Mouse (Mus musculus) liver, embryonic 16.5 days (tissue): ENCODE results near the gene Mecom. TPM values are rescaled to one million over a fixed set of nuclear protein-coding genes. Genes with fewer than 3 reads are reported as not detected.

Experiments used
- ATAC-seq: fragments of 200-750 bp; cut with Nextera tagmentation; 2 replicates; pipeline ENCODE4 v1.8.0; 2017; ENCODE audit warnings: low read depth, mild to moderate bottlenecking, moderate number of reproducible peaks, moderate library complexity
- H3K27ac ChIP-seq: fragments of 300-500 bp; sonication (generic); 2 replicates; pipeline ENCODE4 v1.5.1; 2014; ENCODE audit warnings: mild to moderate bottlenecking, low read length
- H3K27me3 ChIP-seq: fragments of 300-500 bp; sonication (generic); 2 replicates; pipeline ENCODE4 v1.6.1; 2014; ENCODE audit warnings: low read depth, low read length, mixed read lengths; ENCODE audit not compliant: control insufficient read depth, insufficient read depth
- H3K36me3 ChIP-seq: fragments of 300-500 bp; sonication (generic); 2 replicates; pipeline ENCODE4 v1.6.1; 2014; ENCODE audit warnings: mild to moderate bottlenecking; ENCODE audit not compliant: control insufficient read depth, insufficient read depth
- H3K4me1 ChIP-seq: fragments of 300-500 bp; sonication (generic); 2 replicates; pipeline ENCODE4 v1.6.1; 2014; ENCODE audit warnings: low read depth, low read length, mixed read lengths; ENCODE audit not compliant: control insufficient read depth
- H3K4me2 ChIP-seq: fragments of 300-500 bp; sonication (generic); 2 replicates; pipeline ENCODE4 v1.6.1; 2014; ENCODE audit warnings: low read depth, low read length, mixed read lengths
- H3K4me3 ChIP-seq: fragments of 300-500 bp; sonication (generic); 2 replicates; pipeline ENCODE4 v1.5.1; 2014; ENCODE audit warnings: low read depth, mild to moderate bottlenecking, low read length
- H3K9ac ChIP-seq: fragments of 300-500 bp; sonication (generic); 2 replicates; pipeline ENCODE4 v1.6.1; 2014; ENCODE audit warnings: low read depth, low read length
- H3K9me3 ChIP-seq: fragments of 300-500 bp; sonication (generic); replicated peaks from 2 replicates; pipeline ENCODE4 v1.6.1; 2016; ENCODE audit warnings: low read length; ENCODE audit not compliant: control insufficient read depth
- WGBS: fragments of 180-500 bp; shearing (Covaris S2); extraction: QIAGEN DNeasy Blood & Tissue Kit; methylation state at CpG from one replicate; pipeline ENCODE4 v1.1.7; 2014; ENCODE audit not compliant: insufficient replicate concordance; 5-methylcytosine and 5-hydroxymethylcytosine counted together
- polyA plus RNA-seq: library from polyadenylated mRNA; unstranded; fragments of >200 nt; fragmentation: Nextera tagmentation; extraction: Ambion mirVana; gene quantifications from 2 replicates; pipeline ENCODE4 v1.2.1, GENCODE M21; 2015

Mecom gene
- polyA plus RNA-seq, 1 experiment from 2014 or later: 1.0 TPM

DNA sequence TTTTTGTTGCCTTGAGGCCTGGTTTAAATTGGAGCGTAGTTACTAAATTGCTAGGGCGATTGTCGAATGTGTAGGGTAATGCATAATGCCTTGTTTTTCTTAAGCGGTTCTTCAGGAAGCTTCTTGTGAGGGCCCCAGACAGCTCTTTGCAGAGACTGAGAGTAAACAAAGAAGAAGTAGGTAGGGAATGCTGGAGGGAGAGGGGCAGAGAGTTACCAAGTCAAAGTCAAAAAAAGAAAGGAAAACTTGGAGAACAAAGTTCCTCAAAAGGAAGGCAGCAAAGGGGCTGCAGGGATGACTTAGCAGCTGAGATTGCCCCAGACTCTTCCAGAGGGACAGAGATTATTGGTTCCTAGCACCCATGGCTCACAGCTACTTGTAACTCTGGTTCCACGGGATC lies 126.9 kb downstream of the Mecom start:
- no peak for ATAC-seq
- 71% methylated on average over 5 of the region's 5 CpGs for WGBS
- Histone ChIP-seq H3K4me1 (no peaks in the 10 kb centered on the region), H3K36me3 (no peaks in the 10 kb centered on the region), H3K27me3 (no peaks in the 10 kb centered on the region), H3K9ac (no peak overlapping the region), H3K9me3 (no peaks in the 10 kb centered on the region), H3K4me2 (no peak overlapping the region), H3K4me3 (no peak overlapping the region), H3K27ac (no peak overlapping the region)

DNA sequence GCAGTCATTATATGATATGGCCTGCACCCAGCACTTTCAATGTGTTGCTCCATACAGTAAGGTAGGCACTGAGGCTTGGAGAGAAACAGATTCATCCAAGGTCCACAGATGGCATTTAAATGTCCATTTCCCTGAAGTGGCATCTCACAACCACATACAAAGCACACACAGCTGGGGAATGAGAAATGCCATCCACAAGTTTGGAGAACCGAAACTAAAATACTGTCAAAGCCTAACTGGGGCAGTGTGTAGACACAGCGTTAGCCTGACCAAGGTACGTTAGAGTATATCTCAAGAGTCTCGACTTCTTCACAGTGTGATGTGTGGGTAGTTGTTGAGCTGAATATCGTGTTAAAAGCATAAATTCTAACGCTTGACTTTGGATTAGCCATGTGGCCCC lies 133.6 kb downstream of the Mecom start:
- no peak for ATAC-seq
- no peaks in the 10 kb centered on the region for H3K4me1 ChIP-seq
- H3K4me2 ChIP-seq: no peak overlapping the region
- H3K36me3 ChIP-seq: no peaks in the 10 kb centered on the region
- no peak overlapping the region for H3K4me3 ChIP-seq
- no peaks in the 10 kb centered on the region for H3K9me3 ChIP-seq
- H3K9ac ChIP-seq: no peak overlapping the region
- WGBS: 59% methylated on average over 6 of the region's 6 CpGs
- no peaks in the 10 kb centered on the region for H3K27me3 ChIP-seq
- H3K27ac ChIP-seq: no peak overlapping the region

DNA sequence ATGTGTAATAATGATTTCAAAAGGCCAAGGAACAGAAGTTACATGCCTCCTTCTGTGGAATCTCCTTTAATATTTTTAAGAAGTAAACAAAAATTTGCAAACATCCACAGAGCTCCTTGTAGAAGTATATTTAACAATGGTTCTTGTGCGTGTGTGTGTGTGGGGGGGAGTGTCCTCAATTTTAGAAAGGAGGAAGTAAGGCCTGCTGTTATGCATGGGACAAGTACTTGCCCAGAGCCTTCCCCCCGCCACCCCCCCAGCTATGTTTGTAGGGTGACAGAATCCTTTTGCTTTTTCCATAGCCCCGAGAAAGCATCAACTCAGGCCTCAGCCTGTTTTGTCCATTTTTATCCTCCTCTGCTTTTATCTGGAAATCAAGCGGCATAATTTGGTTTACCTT lies 137.0 kb downstream of the Mecom start:
- Histone ChIP-seq H3K4me1 (no peaks in the 10 kb centered on the region), H3K36me3 (no peaks in the 10 kb centered on the region), H3K4me2 (no peak overlapping the region), H3K9me3 (no peaks in the 10 kb centered on the region), H3K9ac (no peak overlapping the region), H3K27ac (no peak overlapping the region), H3K27me3 (no peaks in the 10 kb centered on the region), H3K4me3 (no peak overlapping the region)
- ATAC-seq: no peak
- 35% methylated on average over 4 of the region's 4 CpGs for WGBS

DNA sequence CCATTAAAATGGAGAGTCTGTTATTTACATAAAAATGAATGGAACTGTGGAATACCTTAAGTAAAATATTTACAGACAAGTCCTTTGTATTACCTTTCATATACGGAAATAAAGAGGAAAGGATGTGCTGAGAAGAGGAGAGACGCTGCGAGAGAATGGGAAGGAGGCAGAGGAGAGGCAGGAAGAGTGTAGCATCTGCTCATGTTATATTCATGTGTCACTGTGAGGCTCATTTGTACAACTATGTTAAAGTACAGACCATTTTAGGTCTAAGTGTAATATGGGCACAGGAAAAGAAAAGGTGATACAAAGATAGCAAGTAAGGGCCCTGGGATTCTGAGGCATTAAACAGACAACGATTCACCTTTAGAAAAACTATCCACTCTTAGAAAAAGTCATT lies 143.0 kb downstream of the Mecom start:
- Histone ChIP-seq H3K9ac (no peak overlapping the region), H3K27me3 (no peaks in the 10 kb centered on the region), H3K9me3 (no peaks in the 10 kb centered on the region), H3K4me2 (no peak overlapping the region), H3K4me3 (no peak overlapping the region), H3K27ac (no peak overlapping the region), H3K36me3 (no peaks in the 10 kb centered on the region), H3K4me1 (no peaks in the 10 kb centered on the region)
- WGBS: 70% methylated on average over 4 of the region's 4 CpGs
- no peak for ATAC-seq

DNA sequence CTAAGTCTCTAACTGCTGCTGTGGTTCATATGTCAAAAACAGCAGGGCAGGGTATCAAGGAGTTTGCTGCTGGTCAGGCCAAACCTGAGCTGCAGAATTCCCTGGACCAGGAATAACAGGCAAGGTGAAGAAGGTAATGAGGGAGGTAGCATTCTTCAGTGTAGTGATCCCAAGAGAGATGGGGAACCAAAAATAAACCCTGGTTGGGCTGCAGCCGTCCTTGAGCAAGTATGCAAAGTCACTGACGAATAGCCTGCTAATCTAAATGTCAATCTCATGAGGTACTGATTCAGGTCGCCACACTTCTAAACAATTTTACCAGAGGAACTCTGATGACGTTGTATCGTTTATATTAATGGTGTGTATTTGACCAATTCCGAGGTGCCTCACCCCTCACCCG lies 148.9 kb downstream of the Mecom start:
- Histone ChIP-seq H3K27ac (no peak overlapping the region), H3K9me3 (no peaks in the 10 kb centered on the region), H3K4me3 (no peak overlapping the region), H3K4me1 (no peaks in the 10 kb centered on the region), H3K9ac (no peak overlapping the region), H3K36me3 (no peaks in the 10 kb centered on the region), H3K4me2 (no peak overlapping the region), H3K27me3 (no peaks in the 10 kb centered on the region)
- no peak for ATAC-seq
- WGBS: 53% methylated on average over 7 of the region's 7 CpGs

DNA sequence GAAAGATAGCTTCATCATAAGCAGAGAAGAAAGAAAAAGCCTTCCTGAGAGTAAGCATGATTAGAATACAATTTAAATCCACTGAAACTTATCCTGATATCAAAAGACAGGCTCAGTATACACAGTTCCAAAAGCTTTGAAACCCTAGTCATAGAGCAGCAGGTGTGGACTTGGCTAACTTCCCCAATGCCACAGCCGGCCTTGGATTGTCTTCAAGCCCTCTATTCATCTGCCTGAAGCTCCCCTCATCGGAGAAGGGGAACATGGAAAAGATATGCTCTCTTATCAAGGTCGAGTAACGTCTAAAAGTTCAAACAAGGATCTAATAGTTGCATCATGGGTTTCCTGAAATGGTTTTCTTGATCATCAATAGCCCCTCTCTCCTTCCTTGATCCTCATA lies 152.9 kb downstream of the Mecom start:
- no peaks in the 10 kb centered on the region for H3K4me1 ChIP-seq
- 56% methylated on average over 4 of the region's 4 CpGs for WGBS
- H3K36me3 ChIP-seq: no peaks in the 10 kb centered on the region
- H3K9ac ChIP-seq: no peak overlapping the region
- no peak overlapping the region for H3K27ac ChIP-seq
- no peaks in the 10 kb centered on the region for H3K9me3 ChIP-seq
- no peak for ATAC-seq
- H3K4me3 ChIP-seq: no peak overlapping the region
- H3K27me3 ChIP-seq: no peaks in the 10 kb centered on the region
- H3K4me2 ChIP-seq: no peak overlapping the region

DNA sequence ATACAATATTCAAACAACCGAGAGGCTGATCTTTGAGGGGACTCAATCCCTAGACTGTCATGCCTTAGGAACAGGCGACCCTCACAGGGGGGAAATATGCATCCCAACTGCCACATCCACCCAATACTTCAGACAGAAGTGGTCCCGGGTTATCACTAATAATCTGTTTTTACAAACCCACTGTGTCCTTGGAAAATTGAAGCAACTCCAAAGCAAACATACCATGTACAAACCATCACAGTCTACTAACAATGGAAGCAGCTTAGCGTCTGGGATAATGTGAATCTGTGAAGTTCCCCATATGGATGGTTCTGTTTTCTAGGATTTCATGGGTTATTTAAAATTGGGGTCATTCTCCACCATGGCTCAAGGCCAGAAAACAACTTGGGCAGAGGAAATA lies 155.1 kb downstream of the Mecom start:
- 52% methylated on average over 4 of the region's 4 CpGs for WGBS
- no peak overlapping the region for H3K9ac ChIP-seq
- no peaks in the 10 kb centered on the region for H3K36me3 ChIP-seq
- H3K4me2 ChIP-seq: no peak overlapping the region
- H3K4me3 ChIP-seq: no peak overlapping the region
- no peak overlapping the region for H3K27ac ChIP-seq
- H3K27me3 ChIP-seq: no peaks in the 10 kb centered on the region
- no peaks in the 10 kb centered on the region for H3K4me1 ChIP-seq
- no peak for ATAC-seq
- no peaks in the 10 kb centered on the region for H3K9me3 ChIP-seq

DNA sequence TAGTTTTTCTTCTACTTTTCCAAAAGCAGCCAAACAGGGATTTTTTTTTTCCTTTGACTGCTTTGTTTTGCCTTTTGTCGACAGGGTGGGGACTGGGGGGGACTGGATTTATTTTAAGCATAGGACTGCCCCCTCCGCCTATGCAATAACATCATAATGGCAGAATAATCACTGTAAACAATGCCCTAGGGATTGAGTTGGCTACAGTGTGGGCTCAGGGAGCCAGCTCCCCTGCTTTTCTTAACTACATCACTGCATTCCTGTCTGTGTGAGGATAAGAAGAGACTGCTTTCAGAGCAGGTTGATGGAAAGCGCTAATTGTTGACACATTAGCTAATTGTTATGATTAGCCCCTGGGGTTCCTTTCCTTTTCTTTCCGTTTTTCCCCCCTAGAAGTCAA lies 155.6 kb downstream of the Mecom start:
- H3K9ac ChIP-seq: no peak overlapping the region
- 37% methylated on average over 4 of the region's 4 CpGs for WGBS
- no peak overlapping the region for H3K27ac ChIP-seq
- no peak overlapping the region for H3K4me2 ChIP-seq
- no peak for ATAC-seq
- H3K4me3 ChIP-seq: no peak overlapping the region
- H3K36me3 ChIP-seq: no peaks in the 10 kb centered on the region
- H3K27me3 ChIP-seq: no peaks in the 10 kb centered on the region
- H3K9me3 ChIP-seq: no peaks in the 10 kb centered on the region
- H3K4me1 ChIP-seq: no peaks in the 10 kb centered on the region

DNA sequence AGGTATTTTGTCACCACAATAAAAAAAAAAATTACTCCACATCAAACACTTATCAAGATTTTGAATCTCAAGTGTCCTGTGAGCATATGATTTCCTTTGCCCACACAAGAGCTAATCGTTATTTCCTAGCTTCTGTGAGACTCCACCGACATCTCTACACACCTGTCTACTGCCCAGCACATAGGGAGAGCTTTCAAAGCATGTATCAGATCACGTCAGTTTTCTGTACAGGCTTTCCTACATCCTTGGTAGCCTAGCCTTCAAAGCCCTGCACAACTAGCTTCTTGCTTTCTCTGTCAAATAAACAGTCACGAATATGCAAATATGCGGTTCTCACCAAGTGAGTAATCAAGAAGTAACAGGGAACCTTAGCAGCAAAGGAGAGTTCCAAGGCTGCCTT lies 157.5 kb downstream of the Mecom start:
- H3K4me1 ChIP-seq: no peaks in the 10 kb centered on the region
- no peaks in the 10 kb centered on the region for H3K9me3 ChIP-seq
- ATAC-seq: no peak
- no peak overlapping the region for H3K4me3 ChIP-seq
- no peaks in the 10 kb centered on the region for H3K27me3 ChIP-seq
- 64% methylated on average over 5 of the region's 5 CpGs for WGBS
- H3K27ac ChIP-seq: no peak overlapping the region
- no peak overlapping the region for H3K9ac ChIP-seq
- no peak overlapping the region for H3K4me2 ChIP-seq
- H3K36me3 ChIP-seq: no peaks in the 10 kb centered on the region

DNA sequence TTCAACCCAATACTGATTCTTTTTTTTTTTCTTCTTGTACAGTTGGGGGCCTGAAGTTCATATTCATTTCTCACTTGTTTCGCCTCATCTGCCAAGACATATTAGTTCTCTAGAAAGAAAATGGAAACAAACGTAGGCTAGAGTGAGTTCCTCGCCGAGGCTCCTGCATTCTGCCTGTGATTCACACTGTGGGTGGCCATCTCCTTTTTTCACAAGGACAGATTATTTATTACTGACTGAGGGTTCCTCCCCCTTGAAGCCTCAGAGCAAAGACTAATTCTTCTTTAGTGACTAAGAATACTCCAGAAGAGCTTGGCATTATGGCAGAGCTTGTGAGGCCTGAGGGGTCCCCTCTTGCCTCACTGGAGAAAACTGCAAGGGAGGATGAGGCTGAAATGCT lies 167.5 kb downstream of the Mecom start:
- H3K4me1 ChIP-seq: no peaks in the 10 kb centered on the region
- no peak overlapping the region for H3K4me2 ChIP-seq
- no peaks in the 10 kb centered on the region for H3K9me3 ChIP-seq
- H3K4me3 ChIP-seq: no peak overlapping the region
- no peak overlapping the region for H3K27ac ChIP-seq
- no peaks in the 10 kb centered on the region for H3K27me3 ChIP-seq
- no peak overlapping the region for H3K9ac ChIP-seq
- H3K36me3 ChIP-seq: no peaks in the 10 kb centered on the region
- 44% methylated on average over 4 of the region's 4 CpGs for WGBS
- ATAC-seq: no peak
